Mouse (Mus musculus): ENCODE measurements at regions not wholly inside any gene's neighbourhood (a gene's known extent, or its start where the extent isn't known, plus 50 kb on each side); places are given as distances from the start of the nearest gene placed in this dataset.

DNA sequence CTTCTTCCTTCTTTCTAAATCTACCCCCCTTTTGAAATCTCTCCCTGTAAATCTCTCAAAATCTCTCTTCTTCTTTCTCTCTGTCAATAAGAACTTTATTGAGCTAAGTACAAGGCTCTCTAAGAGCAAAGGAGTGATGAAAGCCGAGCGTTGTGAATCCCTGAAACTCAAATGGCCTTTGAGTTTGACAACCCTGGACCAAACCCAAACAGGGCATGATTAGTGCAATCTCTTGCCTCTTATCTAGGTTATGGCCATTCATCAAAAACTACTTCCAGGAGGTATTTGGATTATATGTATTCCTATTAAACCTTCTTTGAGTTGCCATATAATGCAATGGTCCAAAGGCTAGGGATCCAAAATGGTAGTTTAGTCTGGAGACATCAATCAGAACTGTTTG lies 304.0 kb downstream of the Inhba start:
- no peak for DNase-seq (ENCODE audit: low spot score in 2 of 2)

DNA sequence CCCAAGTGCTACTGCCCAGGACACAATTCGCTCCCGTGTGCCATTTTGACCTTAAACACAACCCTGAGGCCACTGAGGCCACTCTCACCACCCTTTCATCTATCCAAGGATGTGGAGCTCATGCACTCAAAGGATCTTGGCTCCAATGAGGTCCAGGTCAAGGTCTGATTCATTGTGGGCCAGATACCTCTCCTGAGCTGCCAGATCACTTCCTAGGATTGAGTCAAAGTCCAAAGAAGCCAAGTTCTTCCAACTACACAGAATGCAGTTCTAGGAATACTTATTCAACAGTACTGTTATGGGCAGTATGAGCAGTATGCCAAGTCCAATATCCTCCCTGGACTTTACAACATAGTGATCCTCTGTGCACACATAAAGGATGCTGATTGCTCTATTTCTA lies 304.9 kb downstream of the Inhba start:
- DNase-seq (ENCODE audit: low spot score in 2 of 2), result no peak

DNA sequence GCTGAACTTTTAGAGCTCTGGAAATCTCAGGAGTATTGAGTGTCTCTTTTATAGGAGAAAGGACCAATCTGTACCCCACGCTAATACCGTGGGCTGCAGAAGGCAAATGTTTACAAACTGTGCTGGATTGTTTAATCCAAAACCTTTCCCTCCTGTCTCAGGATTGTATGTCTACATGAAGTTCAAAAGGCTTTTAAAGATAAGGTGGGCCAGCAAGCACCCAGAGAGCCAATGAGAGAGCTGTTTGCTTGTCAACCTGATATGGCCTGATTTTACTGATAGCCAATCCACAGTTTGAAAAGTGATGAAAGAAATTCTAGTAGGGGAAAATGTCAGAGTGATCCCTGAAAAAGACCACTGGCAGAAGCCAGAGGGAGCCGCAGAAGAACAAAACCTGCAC lies 305.8 kb downstream of the Inhba start:
- DNase-seq (ENCODE audit: low spot score in 2 of 2), result no peak

DNA sequence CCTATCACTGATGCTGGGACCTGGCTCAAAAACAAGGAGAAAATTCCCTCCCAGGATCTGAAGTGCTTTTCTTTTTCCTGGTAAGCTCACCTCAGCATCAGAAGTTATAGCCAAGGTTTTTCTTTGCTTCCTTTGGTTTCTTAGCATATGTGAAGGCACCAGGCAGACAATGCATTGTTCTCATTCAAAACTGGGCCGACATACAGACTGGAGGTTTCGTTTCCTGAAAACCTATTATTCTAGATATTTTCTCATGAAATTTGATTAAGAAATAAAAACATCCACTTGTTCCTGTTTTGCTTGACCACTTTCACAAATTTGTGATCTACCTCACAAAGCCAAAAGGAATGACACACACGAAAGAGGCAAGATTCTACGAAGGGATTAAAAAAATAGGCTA lies 308.7 kb downstream of the Inhba start:
- DNase-seq (ENCODE audit: low spot score in 2 of 2), result no peak

DNA sequence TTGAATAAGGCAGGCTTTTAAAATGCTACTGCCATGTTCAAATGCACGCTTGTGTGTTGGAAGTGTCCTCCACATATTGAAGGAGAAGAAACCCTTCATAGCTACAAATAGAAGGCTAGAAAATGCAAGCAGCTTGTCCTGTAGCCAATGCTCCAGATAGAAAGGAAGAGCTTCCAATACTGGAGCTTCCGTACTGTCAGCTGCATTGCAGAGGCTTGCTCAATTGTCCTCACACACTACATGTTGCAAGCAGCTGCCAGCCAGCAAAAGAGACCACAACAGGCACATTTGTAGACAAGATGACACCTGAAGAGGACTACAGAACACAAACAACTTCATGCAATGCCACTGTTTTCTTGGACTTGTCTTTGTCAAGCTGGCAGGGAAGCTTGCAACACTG lies 314.0 kb downstream of the Inhba start:
- DNase-seq (ENCODE audit: low spot score in 2 of 2), result no peak

DNA sequence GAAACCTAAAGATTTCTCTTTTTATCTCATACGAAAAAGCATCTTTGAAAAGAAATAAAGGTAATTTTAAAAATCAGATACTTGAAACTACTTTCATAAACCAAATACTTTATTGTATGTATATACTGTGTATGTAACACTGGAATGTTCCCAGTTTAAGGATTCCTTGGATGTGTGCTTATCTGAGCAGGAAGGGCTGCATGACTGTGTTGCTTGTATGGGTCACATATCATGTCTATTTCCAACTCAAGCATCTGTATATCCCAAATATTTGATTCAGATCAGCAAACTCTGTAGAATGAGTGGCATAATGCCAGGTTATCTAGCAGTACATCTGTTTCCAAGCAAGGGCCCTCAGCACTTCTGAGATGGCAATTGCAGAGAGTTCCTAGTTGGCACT lies 330.1 kb downstream of the Inhba start:
- DNase-seq (ENCODE audit: low spot score in 2 of 2), result no peak

DNA sequence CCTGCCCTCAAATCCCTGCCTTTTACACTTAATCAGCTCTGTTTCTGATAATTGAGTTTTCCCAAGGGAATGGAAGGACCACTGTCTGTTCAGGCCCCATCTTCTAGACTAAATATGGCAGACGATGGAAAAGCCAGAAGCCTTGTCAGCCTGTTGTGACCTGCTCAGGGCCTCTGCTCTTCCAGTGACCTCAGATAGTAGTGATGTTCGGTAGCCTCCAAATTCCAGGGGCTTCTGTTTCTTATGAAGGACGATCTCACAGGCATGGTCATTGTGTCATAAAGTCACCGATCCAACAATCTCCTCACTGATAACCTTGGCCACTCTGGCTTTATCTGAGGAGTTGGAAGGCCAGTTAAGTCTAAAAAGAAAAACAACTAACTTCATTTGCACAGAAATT lies 330.5 kb downstream of the Inhba start:
- DNase-seq (ENCODE audit: low spot score in 2 of 2), result no peak

DNA sequence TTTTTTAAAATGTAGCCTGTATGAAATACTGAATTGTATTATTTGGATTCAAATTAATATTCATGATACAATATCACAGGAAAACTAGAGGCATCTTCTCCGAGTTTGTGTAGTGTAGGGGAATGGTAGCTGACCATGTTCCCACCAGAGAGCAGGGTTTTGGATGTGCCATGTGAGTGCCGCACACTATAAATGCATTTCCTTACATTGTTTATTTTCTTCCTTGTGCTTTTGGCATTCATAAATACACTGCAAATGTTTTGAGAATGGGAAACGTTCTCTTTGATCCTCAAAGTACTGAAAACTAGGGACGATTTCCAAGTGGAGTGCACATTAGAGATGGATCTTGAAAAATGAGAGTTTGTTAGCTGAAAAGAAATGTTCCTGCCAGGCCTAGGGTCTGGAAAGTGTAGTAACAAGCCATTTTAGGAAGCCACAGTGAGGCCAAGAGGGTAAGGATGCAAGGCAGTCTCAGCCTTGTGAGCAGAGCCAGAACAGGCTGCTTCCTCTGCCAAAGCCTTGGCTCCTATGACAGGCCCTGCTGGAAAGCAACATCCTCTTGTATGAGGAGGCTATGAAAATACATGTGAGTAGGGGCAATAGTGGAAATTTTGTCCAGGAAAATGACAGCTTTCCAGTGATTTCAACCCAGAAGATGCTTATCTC lies 331.8 kb downstream of the Inhba start:
- DNase-seq (ENCODE audit: low spot score in 2 of 2), result no peak

DNA sequence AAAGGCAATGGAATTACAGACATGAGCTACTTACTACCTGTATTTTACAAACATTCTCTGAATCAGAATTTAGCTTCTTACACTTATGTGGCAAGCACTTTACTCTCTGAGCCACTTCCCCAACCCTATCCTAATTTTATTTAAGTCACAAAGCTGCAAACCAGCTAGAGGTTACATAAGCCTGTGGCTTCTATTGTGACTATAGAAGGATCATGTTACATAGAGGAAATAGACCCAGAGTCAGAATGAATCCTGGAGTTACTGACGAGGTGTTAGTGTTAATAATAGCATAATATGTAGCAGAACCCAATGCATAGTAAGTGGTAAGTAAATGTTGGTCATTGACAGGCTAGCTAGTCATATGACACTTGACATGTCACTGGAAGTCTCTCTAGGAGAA lies 337.7 kb downstream of the Inhba start:
- DNase-seq (ENCODE audit: low spot score in 2 of 2), result no peak

DNA sequence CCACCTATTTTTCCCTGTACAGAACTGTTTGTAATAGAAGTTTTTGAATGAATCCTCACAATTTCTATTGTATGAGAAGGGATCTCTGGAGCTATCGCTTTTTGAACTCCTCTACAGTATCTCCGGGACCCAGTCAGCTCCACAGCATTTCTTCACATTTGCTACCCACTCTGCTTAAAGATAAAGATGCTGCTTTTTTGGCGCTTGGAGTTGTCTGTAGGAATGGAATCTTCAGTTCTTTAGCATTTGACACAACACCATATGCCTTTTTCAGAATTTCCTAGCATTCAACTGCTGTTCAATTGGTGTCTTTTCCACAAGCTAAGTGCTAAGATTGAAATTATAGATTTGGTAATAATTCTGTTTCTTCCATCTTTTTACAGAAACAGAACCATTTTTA lies 338.4 kb downstream of the Inhba start:
- no peak for DNase-seq (ENCODE audit: low spot score in 2 of 2)

DNA sequence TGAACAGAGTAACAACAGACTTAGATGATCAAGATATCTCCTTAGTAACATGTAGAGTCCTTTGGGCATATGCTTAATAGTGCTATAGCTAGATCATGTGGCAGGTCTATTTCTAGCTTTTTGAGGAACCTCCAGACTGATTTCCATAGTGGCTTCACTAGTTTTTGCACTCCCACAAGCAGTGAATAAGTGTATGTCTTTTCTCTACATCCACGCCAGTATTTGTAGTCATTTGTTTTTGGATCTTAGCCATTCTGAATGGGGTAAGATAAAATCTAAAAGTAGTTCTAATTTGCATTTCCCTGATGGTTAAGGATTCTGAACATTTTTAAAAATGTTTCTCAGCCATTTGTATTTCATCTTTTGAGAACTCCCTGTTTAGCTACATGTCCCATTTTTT lies 343.7 kb downstream of the Inhba start:
- no peak for DNase-seq (ENCODE audit: low spot score in 2 of 2)

DNA sequence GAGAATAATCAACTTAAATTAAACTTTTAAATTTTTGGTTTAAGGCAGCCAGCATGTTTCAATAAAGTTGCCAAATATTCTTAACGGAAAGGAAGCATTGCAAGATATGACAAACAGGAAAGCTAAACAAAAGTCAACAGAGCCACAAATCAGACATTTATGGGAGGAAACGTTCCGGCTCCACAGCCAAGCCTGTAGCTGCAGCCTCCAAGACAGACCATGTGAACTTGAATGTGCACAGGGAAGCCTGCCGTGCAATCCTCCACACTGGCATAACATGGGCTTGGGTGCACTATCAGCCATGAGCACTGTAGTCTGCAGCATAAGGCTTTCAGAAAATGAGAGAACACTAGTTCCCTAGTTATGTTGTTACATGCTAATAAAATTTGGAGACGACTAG lies 367.8 kb downstream of the Inhba start:
- DNase-seq (ENCODE audit: low spot score in 2 of 2), result no peak

DNA sequence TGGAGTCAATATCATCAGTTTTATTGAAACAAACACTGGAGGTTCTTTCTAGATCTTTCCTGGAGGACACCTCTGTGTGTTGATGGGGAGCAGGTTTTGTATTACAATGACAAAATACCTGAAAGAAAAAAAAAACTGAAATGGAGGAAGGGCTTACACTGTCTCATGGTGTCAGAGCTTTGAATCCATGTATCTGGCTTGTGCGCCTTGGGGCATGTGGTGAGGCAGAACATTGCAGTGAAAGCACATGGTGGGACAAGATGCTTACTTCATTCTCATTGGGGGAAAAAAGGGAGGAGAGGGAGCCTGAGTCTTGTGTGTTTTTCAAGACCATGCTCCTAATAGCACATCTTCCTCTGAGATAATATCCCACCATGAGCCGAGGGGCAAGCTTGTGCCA lies 368.3 kb downstream of the Inhba start:
- no peak for DNase-seq (ENCODE audit: low spot score in 2 of 2)

DNA sequence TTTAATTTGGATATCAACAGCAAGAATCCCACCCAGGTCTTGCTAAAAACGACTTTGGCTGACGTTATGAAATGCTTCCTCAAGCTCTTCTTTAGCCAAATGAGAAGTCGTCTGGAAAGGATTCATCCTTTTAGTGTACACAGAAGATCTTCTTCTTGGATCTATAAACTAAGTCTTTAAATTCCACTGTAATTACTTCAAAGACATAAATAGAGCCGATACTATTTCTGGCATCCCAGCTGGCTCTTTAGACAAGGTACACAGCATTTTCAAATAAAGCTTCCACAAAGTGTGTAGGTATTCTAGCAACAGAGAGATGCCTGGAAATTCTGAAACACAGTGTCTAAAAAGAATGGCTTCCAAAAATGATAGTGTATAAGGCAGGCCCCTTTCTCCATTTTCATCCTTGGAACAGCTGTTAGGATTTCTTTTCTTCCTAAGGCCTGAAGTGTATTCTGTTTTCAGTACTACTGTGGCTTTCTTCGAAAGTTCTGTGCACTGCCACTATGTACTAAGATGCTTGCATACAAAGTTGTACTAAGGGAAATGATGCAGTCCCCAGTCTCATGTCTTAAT lies 371.4 kb downstream of the Inhba start:
- no peak for DNase-seq (ENCODE audit: low spot score in 2 of 2)

DNA sequence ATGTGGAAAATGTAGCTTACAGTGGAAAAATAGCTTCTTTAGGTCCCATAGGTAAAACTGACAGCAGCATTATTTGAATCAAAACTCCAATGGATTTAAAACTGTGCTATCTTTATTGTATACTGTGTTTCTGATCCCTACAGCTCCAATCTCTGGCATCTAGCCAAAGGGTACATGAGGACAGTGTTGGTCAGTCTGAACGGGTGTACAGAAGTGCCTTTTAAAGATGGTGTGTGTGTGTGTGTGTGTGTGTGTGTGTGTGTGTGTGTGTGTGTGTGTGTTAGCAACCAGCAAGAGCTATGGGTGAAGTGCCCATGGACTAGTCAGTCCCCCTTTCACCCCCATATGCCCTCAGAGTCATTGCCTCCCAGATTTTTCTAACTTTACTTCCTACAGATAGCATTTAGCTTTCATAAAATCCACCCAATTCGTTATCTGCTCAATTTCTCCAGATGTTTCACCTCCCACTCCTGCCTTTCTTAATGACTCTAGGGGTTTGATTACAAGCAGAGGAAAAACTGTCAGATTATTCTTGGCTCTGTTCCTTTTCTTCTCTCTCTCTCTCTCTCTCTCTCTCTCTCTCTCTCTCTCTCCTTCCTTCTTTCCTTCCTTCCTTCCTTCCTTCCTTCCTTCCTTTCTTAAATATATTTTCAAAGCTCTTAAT lies 404.8 kb downstream of the Inhba start:
- no peak for DNase-seq (ENCODE audit: low spot score in 2 of 2)

DNA sequence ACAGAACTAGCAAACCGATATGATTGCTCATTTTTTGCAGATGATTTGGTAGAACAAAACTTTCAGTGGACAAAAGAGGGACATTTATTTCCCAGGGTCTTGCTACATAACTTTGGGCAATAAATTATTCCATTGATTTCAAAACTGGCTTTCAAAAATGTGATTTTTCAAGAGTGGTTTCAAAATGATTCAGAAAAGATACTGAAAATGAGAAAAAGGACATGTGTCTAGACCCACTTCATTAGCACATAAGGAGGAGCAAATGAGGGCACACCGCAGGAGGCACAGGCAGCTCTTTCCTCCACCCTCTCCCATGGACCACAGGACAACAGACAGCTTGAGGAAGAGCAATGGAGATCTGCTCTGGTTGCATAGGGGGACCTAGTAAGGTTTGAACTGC lies 412.5 kb downstream of the Inhba start:
- no peak for DNase-seq (ENCODE audit: low spot score in 2 of 2)

DNA sequence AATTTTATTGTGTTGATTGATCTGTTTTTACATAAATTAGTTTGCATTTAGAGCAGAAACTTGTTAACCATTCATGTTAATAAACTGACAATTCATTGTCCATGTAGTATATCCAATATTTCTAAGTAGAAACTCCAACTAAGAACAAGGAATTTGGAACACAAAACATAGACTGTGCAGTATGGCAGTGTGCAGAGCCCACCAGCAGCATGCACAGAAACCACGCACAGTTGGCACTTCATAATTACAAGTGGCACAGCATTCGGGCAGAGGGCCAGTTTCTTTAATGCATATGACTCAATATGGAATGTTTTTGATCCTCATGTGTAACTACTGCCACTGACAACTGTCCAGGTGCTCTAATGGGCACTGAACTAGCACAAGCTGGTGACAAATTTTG lies 423.8 kb downstream of the Inhba start:
- no peak for DNase-seq (ENCODE audit: low spot score in 2 of 2)

DNA sequence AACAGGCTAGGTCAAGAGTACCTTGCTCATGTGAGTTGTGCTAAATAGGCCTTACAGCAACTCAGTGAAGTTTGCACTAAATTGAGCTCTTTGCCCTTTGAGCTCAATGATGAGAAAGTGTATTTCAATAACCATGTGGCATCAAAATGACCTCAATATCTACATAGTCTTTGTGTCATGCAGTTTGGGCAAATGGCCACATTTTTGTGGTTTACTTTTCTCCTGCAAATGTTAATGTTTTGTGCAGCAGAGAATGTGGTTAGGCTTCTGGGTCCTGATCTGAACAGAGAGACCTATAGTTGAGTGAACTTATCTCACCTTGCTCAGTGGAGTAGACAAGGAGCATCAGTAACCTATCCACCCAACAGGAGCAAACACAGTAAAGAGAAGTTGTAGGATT lies 441.6 kb downstream of the Inhba start:
- no peak for DNase-seq (ENCODE audit: low spot score in 2 of 2)

DNA sequence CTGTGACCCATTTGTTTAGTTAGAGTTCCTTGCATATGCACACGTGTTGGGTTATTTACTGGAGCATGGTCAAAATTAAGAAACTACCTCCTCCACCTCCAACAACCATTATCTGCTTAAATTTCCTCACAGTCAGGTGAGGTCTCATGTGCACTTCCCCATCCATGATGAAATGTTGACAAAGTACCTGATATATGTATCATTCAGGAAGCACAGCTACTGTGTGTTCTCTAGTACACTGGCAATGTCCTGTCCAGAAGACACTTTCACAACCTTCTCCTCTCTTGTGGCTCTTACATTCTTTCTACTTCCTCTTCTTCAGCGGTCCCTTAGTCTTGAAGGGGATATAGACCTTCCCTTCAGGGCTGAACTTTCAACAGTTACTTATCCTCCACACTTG lies 448.1 kb downstream of the Inhba start:
- no peak for DNase-seq (ENCODE audit: low spot score in 2 of 2)

DNA sequence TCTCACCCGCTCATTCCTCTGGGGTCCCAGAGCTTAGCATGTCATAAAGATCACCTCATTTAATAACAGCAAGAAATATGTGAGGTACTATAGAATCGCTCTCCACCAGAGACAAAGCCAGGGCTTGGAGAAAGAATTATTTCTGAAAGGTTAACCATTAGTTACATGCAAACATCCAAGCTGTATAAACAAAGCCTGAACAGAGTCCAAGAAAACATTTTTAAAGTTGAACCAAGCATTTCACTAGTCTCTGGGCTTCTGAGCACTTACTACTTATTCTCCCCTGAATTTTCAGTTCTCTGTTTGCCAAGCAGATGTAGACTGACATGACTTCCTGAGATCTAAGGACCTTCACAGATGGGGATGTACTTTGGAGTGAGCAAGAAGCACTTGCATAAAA lies 450.0 kb downstream of the Inhba start:
- DNase-seq (ENCODE audit: low spot score in 2 of 2), result no peak

DNA sequence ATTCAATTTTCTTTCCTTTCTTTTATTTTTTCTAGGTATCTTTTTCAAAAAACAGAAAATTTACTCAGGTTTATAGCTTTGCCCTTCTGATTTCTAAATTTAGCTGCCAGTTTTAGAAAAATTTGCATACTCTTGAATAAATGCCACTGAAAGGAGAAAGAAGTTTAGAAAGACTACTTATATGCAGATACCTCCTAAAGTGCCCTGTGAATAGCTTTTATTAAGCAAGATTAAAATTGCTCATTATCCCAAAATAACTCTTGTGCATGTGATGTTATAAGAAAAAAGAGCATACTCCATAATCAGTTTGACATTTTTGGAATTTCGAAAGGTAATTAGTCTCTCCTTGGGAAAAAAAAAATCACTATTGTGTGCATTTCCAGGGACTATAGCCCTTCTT lies 453.2 kb downstream of the Inhba start:
- DNase-seq (ENCODE audit: low spot score in 2 of 2), result no peak

DNA sequence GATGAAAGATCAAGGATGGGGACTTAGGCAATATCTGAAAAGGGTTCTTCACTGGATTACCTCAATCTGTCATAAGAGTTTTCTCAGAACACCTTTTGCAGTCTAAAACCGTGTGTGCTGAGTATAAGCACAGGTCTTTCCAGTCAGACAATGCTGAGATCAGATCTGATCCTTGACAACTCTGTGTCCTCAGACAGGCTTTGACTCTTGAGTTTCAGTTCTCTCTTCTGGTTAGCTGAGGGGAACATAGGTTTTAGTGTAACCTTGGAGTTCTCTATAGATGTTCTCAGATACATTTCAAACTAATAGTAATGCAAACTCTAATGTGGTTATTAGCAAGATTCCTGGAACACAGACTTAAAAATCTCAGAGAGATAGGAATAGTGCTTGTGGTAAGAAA lies 453.7 kb downstream of the Inhba start:
- peak; percentile 7 to 12 for DNase-seq (ENCODE audit: low spot score in 2 of 2)

DNA sequence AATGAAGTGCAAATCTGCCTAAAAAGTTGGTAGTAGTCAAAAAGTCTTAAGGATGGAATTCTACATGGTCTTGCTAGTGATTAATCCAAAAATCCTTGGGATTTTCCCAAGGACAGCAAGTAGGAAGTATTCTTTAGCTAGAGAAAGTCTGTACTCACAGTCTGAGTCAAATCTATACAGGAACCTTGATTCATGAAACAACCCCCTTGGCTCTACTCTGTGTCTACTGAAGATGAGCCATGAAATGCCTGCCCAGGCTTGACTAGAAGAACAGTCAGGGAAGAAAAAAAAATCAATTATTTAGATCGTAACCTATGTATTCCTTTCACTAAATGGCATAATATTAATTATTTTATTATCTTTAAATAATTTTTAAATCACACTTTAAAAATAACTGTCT lies 454.2 kb downstream of the Inhba start:
- DNase-seq (ENCODE audit: low spot score in 2 of 2), result no peak

DNA sequence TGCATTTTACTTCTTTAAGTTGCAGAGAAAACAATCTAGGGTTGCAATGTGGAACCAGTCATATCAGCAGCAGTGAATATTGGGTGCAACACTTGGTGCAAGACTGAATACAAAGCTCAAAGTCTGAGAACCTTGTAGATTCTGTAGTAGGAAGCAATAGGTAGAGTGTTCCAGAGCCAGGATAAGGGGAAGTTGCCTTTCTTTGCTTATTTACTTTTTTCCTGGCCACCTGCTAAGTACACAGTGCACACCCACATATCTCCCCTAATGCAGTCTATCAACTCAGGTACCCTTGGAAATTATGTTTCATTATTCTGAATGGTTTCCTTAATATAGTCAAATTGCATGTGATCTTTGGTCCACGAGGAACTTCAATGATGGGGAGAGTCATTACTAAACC lies 464.9 kb downstream of the Inhba start:
- DNase-seq (ENCODE audit: low spot score in 2 of 2), result no peak

All from spleen, postnatal 36 days (tissue).